Mouse (Mus musculus) embryonic facial prominence, embryonic 11.5 days (tissue): Measurements from ENCODE around the gene Nfrkb. TPM values are rescaled to one million over a fixed set of nuclear protein-coding genes. Genes with fewer than 3 reads are reported as not detected.

Experiments
- polyA plus RNA-seq: library from polyadenylated mRNA; unstranded; fragments of >200 nt; fragmentation: Nextera tagmentation; extraction: Ambion mirVana; gene quantifications from 2 replicates; pipeline ENCODE4 v1.2.1, GENCODE M21; 2014

The Nfrkb gene
- polyA plus RNA-seq, 1 experiment from 2014 or later, result 17.1 TPM

Other genes starting within 250 kb of the Nfrkb start
- gene Aplp2, start 174.4 kb upstream of the Nfrkb start, polyA plus RNA-seq, result 203 and 212 TPM in 2 replicates
- 5.6 and 6.5 TPM in 2 replicates for gene Prdm10, start 105.7 kb upstream of the Nfrkb start, polyA plus RNA-seq
- gene Tmem45b, start 78.3 kb downstream of the Nfrkb start, polyA plus RNA-seq, result 0.11 and 0.26 TPM in 2 replicates